12 mouse cellular contexts compared by ENCODE assay signal in genomic region chr12:88428735-88429134, GRCm38 (mm10).
DNase-seq lines count a peak whose midpoint lies in the region; ATAC-seq lines count a peak whose summit lies in the region.
"Had no signal": no experiment of that assay in that cellular context is flagged by ENCODE, and none has a peak within 500 bp of the region (broad histone marks: within the 10 kb centered on the region; RNA-seq: fewer than 3 reads in every experiment).

No protein-coding gene starts in this region.

- H3K4me3 ChIP-seq in heart, embryonic 11.5 days (ENCODE audit: low read depth, low read length), result no peak overlapping the region
- H3K4me3 ChIP-seq in forebrain, embryonic 10.5 days, result no peak overlapping the region
- no peak overlapping the region for H3K4me3 ChIP-seq in midbrain, embryonic 11.5 days (ENCODE audit: low read depth, low read length)
- H3K4me3 ChIP-seq: forebrain, embryonic 15.5 days had no signal

- 41% methylated on average over 2 of the region's 2 CpGs for WGBS in heart, embryonic 11.5 days (ENCODE audit: insufficient replicate concordance)
- 84% methylated on average over 2 of the region's 2 CpGs for WGBS in forebrain, embryonic 10.5 days
- 89% methylated on average over 2 of the region's 2 CpGs for WGBS in midbrain, embryonic 11.5 days

- H3K36me3 ChIP-seq in heart, embryonic 11.5 days (ENCODE audit: control insufficient read depth, insufficient read depth, low read length), result no peaks in the 10 kb centered on the region
- peaks cover 9% of the 10 kb centered on the region; the same call in 1 of the 2 replicates for H3K36me3 ChIP-seq in forebrain, embryonic 10.5 days (replicated peaks)
- no peaks in the 10 kb centered on the region; the same call in 1 of the 2 replicates for H3K36me3 ChIP-seq in midbrain, embryonic 11.5 days (ENCODE audit: control insufficient read depth, insufficient read depth, low read length)
- H3K36me3 ChIP-seq: forebrain, embryonic 15.5 days had no signal

- H3K27ac ChIP-seq in heart, embryonic 11.5 days (ENCODE audit: low read depth, low read length), result no peak overlapping the region
- H3K27ac ChIP-seq in forebrain, embryonic 10.5 days, result no peak overlapping the region
- H3K27ac ChIP-seq in midbrain, embryonic 11.5 days (ENCODE audit: low read depth, low read length), result no peak overlapping the region
- H3K27ac ChIP-seq: forebrain, embryonic 15.5 days; kidney, postnatal 0 days had no signal

- peak; percentile 58 to 75 for DNase-seq in heart, adult 18-20 months
- peak; percentile 13 for DNase-seq in c-Kit-positive CD71-negative TER-119-negative erythroid progenitor cells, embryonic 14.5 days (ENCODE audit: low read depth)
- peak; percentile 9 for DNase-seq in heart, postnatal 4 days
- no peak for DNase-seq in forebrain, embryonic 10.5 days (ENCODE audit: extremely low spot score, low spot score)
- no peak for DNase-seq in midbrain, embryonic 11.5 days (ENCODE audit: low spot score, missing footprints)
- no peak for DNase-seq in ovary, adult 18-20 months (ENCODE audit: low spot score)
- DNase-seq: B cell, adult 2 months; cerebellum, adult 11-12 months had no signal

- H3K9ac ChIP-seq in heart, embryonic 11.5 days (ENCODE audit: low read depth, low read length), result no peak overlapping the region
- no peak overlapping the region for H3K9ac ChIP-seq in midbrain, embryonic 11.5 days (ENCODE audit: low read length)
- H3K9ac ChIP-seq: forebrain, embryonic 15.5 days had no signal

- 0 out of 2 replicates have a peak, but pooled peaks cover 6% of the 10 kb centered on the region for H3K4me1 ChIP-seq in heart, embryonic 11.5 days (ENCODE audit: control insufficient read depth, insufficient read depth, low read length)
- H3K4me1 ChIP-seq in forebrain, embryonic 10.5 days, result 0 out of 2 replicates have a peak, but pooled peaks cover 4% of the 10 kb centered on the region
- H3K4me1 ChIP-seq in midbrain, embryonic 11.5 days (ENCODE audit: control insufficient read depth, insufficient read depth, low read length), result no peaks in the 10 kb centered on the region

- ATAC-seq in heart, embryonic 11.5 days (replicated peaks; ENCODE audit: insufficient number of reproducible peaks, low FRiP score, low TSS enrichment), result no peak
- peak; percentile 92 for ATAC-seq in megakaryocyte progenitor cell, adult 5-6 weeks (replicated peaks; ENCODE audit: poor library complexity)
- ATAC-seq in midbrain, embryonic 11.5 days (ENCODE audit: low FRiP score), result no peak
- ATAC-seq: forebrain, embryonic 15.5 days had no signal

- no peak overlapping the region for H3K4me2 ChIP-seq in heart, embryonic 11.5 days
- no peak overlapping the region for H3K4me2 ChIP-seq in midbrain, embryonic 11.5 days
- H3K4me2 ChIP-seq: forebrain, embryonic 15.5 days had no signal

- no peaks in the 10 kb centered on the region for H3K27me3 ChIP-seq in heart, embryonic 11.5 days (ENCODE audit: control insufficient read depth, insufficient read depth, low read length)
- no peaks in the 10 kb centered on the region for H3K27me3 ChIP-seq in forebrain, embryonic 10.5 days (ENCODE audit: poor library complexity, severe bottlenecking)
- no peaks in the 10 kb centered on the region for H3K27me3 ChIP-seq in midbrain, embryonic 11.5 days (ENCODE audit: control insufficient read depth, insufficient read depth, low read length)
- H3K27me3 ChIP-seq: forebrain, embryonic 15.5 days had no signal

- no peaks in the 10 kb centered on the region for H3K9me3 ChIP-seq in heart, embryonic 11.5 days (replicated peaks; ENCODE audit: control insufficient read depth, low read length)
- H3K9me3 ChIP-seq in forebrain, embryonic 10.5 days, result no peaks in the 10 kb centered on the region
- H3K9me3 ChIP-seq in midbrain, embryonic 11.5 days (ENCODE audit: control insufficient read depth, low read length), result no peaks in the 10 kb centered on the region
- H3K9me3 ChIP-seq: forebrain, embryonic 15.5 days had no signal

Comparison
In these comparisons a context has a peak if more than half of its experiments do, and no peak if none do; other contexts are left out.
1. DNase-seq: peak in heart, adult 18-20 months (2 of 2), c-Kit-positive CD71-negative TER-119-negative erythroid progenitor cells, embryonic 14.5 days (single experiment) and heart, postnatal 4 days (single experiment); none in forebrain, embryonic 10.5 days (single experiment), midbrain, embryonic 11.5 days (single experiment) and ovary, adult 18-20 months (single experiment).